Mouse (Mus musculus) heart, postnatal 0 days (tissue): ENCODE data around the gene Psen2.

Experiments used
- CTCF ChIP-seq: IDR thresholded peaks from 2 replicates; pipeline ENCODE4 v1.5.1; 2016; ENCODE audit warnings: antibody characterized with exemption, control low read depth, low read depth
- EP300 ChIP-seq: IDR thresholded peaks from 2 replicates; pipeline ENCODE4 v1.6.1; 2016; ENCODE audit warnings: antibody characterized with exemption, low read depth

- TF ChIP-seq EP300 (no peak), CTCF (no peak)
These were observed 36.5 kb upstream of the Psen2 start for GRCm38 (mm10) chr1:180299697-180300096.
